Mouse (Mus musculus) bone marrow macrophage, adult 2 months (primary cell): Measurements from ENCODE around the gene Qtrt1. TPM values are rescaled to one million over a fixed set of nuclear protein-coding genes. Genes with fewer than 3 reads are reported as not detected.
A peak's percentile ranks its signal among the peaks of the same experiment; 100 is the strongest.
"Not testable (repeated sequence)": the region's sequence is repeated elsewhere in the genome, so short reads cannot be mapped to it uniquely, and the experiment has no call there.

Experiments
- H3K27ac ChIP-seq: 2 replicates; pipeline ENCODE4 v1.5.1; 2012; ENCODE audit warnings: low read depth, low read length; ENCODE audit not compliant: insufficient read depth
- H3K4me1 ChIP-seq: 2 replicates; pipeline ENCODE4 v1.6.1; 2012; ENCODE audit warnings: low read length; ENCODE audit not compliant: control insufficient read depth, insufficient read depth
- H3K4me3 ChIP-seq: 2 replicates; pipeline ENCODE4 v1.5.1; 2012; ENCODE audit warnings: mild to moderate bottlenecking, low read length, moderate library complexity; ENCODE audit not compliant: insufficient read depth
- CTCF ChIP-seq: IDR thresholded peaks from 2 replicates; pipeline ENCODE4 v1.5.1; 2012; ENCODE audit warnings: low read depth, mild to moderate bottlenecking, low read length, moderate library complexity
- POLR2A ChIP-seq: IDR thresholded peaks from 2 replicates; pipeline ENCODE4 v1.6.1; 2012; ENCODE audit warnings: mild to moderate bottlenecking, low read depth, low read length, borderline replicate concordance
- polyA plus RNA-seq: library from polyadenylated mRNA; stranded (reverse); fragments of >200 nt; gene quantifications from 2 replicates; pipeline ENCODE4 v1.2.4, GENCODE M21; 2012; ENCODE audit not compliant: missing spikeins, insufficient read depth, insufficient read length

Qtrt1 gene
- polyA plus RNA-seq, 1 experiment, result 9.9 TPM

DNA sequence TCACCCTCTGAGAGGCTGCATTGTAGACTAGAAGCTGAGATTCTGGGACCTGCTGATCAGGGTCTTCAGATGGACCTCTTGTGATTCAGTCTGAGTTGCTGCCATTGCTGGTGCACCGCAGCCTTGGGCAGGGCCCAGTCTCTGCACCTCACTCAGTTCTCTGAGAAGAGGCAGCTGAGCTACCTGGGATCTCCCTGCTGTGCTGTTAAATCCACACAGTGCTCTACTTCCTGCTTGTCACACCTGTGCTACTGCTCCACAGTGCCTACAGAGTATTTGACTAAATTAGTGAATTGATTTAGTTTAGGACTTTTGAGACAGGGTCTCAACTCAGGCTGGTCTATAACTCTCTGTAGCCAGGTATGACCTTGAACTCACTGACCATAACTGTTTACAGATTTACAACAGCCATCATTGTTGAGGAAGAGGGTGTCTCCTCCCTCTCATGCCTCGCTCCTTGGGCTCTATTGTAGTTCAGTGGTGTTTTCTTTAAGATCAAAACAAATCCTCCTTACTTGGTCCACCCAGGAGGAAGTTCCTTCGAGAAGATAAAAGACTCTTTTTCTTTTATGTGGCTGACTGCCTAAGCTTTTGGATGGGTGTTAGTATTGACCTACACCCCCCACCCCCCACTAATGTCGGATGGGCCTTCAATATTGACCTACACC, 43.6 kb downstream of the Qtrt1 start:
- H3K4me1 ChIP-seq, result peaks cover 85% of the 10 kb centered on the region
- no peak overlapping the region for H3K4me3 ChIP-seq
- no peak overlapping the region for H3K27ac ChIP-seq
- TF ChIP-seq CTCF, result no peak
- no peak for TF ChIP-seq POLR2A

DNA sequence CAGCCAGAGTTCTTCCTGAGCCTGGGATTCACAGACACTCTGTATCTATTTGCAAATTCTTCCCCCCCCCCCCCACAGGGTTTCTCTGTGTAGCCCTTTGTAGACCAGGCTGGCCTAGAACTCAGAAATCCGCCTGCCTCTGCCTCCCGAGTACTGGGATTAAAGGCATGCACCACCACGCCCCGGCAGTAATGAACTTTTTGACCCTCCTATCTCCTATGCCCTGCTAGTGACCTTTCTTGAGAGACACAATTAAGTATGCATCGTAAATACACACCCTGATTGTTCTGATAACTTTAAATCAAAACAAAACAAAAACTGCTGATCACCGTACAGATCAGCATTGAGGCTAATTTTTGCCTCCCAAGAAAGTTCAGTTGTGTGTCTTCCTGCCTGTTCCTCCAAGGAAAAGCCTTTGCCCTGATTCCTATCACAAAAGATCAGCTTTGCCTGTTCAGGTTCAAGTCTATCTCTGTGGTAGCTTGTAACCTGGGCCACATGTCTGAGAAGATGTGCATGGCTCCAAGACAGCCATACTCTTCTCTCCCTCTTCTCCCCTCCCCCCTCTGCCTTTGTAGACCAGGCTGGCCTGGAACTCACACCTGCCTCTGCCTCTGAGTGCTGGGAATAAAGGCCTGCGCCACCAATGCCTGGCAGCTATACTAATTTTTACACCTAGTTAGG, 44.8 kb downstream of the Qtrt1 start:
- H3K4me3 ChIP-seq, result no peak overlapping the region
- no peak for TF ChIP-seq CTCF
- H3K4me1 ChIP-seq, result peaks cover 87% of the 10 kb centered on the region
- H3K27ac ChIP-seq, result no peak overlapping the region

DNA sequence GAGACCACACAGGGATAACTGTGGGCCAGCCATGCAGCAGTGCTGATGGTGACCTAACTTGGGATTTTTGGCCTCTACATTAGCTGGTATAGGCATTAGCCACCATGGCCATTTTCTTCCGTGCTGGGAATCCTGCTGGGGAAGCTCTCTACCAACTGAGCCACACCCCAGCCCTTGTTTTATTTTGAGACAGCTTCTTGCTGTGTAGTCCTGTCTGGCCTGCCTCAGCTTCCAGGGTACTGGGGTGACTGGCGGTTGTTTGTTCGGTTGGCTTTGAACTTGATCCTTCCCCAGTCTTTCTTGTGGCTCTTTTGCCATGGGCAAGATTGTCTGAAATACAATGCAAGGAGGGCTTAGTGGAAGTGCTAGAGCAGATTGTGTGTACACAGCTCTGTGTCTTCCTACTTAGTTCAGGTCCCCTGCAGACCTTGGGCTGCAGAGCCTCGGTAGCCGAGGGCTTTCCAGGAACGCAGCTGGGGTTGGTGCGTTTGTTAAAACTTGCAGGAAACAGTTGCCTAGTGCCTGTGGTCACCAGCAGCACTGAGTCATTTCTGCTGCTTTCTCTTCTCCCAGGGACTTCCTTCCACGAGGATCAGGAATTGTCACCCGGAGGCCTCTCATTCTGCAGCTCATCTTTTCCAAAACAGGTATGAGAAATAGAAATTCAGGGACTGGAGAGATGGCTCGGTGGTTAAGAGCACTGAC, 45.4 kb downstream of the Qtrt1 start:
- no peak overlapping the region for H3K4me3 ChIP-seq
- TF ChIP-seq CTCF, result no peak
- TF ChIP-seq POLR2A, result no peak
- H3K4me1 ChIP-seq, result peaks cover 87% of the 10 kb centered on the region
- peak overlapping the region; percentile 37 for H3K27ac ChIP-seq

DNA sequence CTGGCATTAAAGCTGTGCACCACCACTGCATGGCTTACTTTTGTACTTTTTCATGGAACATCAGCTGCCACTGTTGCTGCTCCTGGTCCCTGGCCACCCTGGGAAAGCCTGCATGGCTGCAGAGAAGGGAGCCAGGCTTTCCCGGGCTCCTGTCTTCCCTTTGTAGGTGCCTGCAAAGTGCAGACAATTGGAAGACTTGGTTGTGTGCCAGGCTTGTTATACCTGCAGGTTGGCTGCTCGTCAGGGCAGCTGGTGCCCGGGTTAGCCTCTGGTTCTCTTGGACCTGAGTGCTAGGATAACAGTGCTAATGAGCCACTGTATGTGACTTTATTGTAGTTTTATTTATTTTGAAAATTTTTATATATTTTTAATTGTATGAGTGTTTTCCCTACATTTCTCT, 47.2 kb downstream of the Qtrt1 start:
- Histone ChIP-seq H3K27ac (no peak overlapping the region), H3K4me3 (no peak overlapping the region), H3K4me1 (peaks cover 87% of the 10 kb centered on the region)
- TF ChIP-seq POLR2A (no peak), CTCF (no peak)

DNA sequence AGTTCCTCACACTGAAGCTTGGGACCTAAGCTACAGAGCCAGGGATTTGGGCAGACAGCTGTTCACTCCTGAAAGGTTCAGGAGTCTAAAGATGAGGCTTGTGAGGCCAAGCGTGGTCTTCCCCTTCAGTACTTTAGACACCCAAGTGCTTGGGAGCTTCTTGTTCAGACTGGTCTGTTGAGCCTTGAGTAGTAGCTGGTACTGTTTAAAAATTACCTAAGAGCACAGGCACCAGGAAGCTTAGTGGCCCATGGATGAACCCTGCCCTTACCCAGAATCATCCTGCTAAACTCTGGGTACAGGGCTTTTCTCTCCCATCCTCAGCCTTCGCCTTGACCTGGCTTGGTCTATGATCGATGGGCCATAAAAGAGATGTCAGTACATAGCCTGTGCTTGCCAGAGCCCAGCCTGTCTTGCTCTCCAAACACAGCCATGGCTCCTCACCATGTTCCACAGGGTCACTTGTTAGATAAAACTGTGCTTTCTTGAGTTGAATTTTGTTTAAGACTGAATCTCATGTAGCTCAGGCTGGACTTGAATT, 48.8 kb downstream of the Qtrt1 start:
- H3K4me3 ChIP-seq, result no peak overlapping the region
- H3K4me1 ChIP-seq, result peaks cover 80% of the 10 kb centered on the region
- no peak for TF ChIP-seq CTCF
- no peak for TF ChIP-seq POLR2A
- H3K27ac ChIP-seq, result no peak overlapping the region

DNA sequence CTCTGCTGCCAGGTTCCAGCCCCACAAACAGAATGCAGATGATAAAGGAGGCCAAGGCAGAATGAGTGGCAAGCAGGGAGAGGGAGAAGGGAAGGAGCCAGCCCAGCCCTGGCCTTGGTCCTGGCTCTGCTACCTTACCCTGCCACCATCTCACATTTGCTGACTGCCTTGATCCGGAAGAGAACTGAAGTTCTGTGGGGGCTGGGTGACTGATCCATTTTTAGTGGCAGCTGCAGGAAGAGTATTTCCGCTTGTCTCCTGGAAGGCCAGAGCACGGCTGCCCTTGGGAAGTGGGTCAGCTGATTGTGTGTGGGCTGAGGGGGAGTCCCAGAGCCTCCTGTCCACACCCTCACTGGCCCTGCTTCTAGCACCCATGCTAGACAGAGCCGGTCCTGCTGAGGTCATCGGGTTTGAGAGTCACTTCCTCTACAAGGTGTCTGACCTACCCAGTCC, 51.5 kb downstream of the Qtrt1 start:
- no peak for TF ChIP-seq CTCF
- TF ChIP-seq POLR2A, result no peak
- 0 out of 2 replicates have a peak overlapping the region, but pooled peaks have one; percentile 1 for H3K4me3 ChIP-seq
- H3K4me1 ChIP-seq, result peaks cover 60% of the 10 kb centered on the region
- H3K27ac ChIP-seq, result peak overlapping the region; percentile 83

DNA sequence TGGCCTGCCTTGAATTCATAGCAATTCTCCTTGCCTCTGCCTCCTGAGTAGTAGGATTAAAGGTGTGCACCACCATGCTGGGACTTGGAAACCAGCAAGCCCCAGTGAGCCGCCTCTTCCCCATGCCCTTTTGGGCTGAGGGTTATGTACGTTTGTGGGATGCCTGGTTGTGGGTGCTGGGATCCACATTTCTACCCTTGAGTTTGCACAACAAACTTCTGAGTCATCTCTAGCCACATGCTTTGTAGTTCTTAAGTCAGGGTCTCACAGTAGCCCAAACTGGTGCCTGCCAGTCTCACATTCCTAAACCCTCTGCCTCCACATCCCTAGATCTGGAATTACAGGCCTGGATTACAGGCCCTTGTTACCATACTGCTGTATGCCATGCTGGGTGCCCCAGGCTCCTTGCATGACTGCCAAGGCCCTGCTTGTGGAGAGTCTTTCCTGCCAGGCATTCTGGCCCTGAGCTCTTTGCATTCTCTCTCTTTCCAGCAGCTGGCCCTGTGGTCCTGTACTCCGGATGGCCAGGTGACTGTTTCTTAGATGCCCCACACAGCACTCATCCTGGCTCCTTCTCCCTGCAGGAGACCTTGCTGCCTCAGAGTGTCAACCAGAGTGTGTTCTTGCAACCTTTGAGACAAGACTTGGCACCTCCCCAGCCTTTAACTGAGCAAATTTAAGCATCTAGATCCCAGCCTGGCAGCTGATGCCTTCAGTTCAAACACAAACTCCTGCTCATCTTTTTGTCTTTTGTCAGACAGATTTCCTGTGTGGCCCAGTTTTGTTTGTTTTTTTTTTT, 52.3 kb downstream of the Qtrt1 start:
- TF ChIP-seq POLR2A (no peak), CTCF (no peak)
- Histone ChIP-seq H3K4me3 (peak overlapping the region; percentile 1; the same call in 1 of the 2 replicates), H3K4me1 (peaks cover 56% of the 10 kb centered on the region), H3K27ac (peak overlapping the region; percentile 83)

DNA sequence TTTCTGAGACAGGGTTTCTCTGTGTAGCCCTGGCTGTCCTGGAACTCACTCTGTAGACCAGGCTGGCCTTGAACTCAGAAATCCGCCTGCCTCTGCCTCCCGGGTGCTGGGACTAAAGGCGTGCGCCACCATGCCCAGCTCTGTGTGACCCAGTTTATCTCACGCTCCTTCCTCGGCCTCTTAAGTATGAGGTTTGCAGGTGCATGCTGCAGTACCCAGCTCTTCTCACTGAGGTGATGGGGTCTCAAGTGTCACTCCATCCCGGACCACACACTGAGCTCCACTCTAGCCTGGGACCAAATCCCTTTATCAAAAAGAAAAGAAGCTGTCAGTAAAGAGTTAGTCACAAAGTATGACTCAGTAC, 52.9 kb downstream of the Qtrt1 start:
- not testable (repeated sequence) for H3K4me3 ChIP-seq, H3K27ac ChIP-seq
- H3K4me1 ChIP-seq, result peaks cover 51% of the 10 kb centered on the region
